Mouse (Mus musculus) ES-CJ7 (cell line): ENCODE results near the gene Btc.
A peak's percentile ranks its signal among the peaks of the same experiment; 100 is the strongest.

Experiments
- DNase-seq: peaks from one replicate; pipeline ENCODE4 v3.0.0; 2011; ENCODE audit warnings: low read depth, low spot score

Gene Btc

DNA sequence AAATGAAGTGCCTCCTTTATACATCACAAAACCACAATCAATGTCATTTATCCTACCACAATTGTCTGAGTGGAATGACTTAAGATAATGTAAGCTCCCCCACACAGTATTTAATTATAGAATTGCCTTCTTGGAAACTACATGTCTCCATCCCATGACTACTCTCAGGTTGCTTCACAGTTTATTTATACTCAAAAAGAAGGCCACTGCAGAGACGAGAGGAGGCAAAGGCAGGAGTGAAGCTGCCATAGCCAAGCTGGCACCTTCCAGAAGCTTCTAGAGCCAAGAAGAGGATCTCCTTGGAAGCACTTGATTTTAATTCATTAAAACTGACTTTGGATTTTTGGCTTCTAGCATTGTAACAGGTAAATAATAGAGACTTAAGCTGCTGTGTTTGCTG is 81.0 kb downstream of the Btc start:
- DNase-seq, result no peak

DNA sequence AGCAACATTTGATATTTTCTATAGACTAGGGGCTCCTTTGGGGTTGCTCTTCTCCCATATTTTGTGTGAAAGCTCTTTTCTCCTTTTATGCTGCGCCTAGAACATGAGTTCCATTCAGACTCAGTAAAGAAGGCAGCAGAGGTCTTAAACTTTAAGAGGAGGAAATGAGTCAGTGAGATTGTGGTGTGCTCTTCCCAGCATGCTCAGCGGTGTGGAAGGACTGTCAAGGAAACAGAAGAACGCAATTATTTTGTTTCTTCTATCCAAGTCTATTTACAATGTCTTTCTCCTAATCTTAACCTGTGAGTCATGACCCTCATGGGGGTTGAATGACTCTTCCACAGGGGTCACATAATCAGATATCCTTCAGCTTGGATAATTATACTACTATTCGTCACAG is 82.4 kb downstream of the Btc start:
- DNase-seq, result no peak

DNA sequence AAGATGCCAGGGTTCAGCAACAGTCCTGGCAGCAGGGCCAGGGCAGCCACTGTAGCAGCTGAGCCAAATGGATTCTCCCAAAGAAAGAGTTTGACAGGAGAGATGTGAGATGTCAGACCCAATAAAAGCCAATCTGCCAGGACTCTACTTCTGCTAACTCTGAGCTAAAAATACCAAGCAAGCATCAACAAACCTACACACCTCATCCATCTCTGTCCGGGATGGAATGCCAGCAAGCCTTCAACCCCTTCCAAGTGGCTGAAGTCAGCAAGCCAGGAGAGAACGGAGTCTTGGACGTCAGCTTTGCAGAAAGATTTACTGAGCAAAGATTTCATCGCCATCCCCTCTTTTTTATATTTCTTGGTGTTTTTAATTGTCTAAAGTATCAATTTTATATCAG is 88.8 kb downstream of the Btc start:
- DNase-seq, result no peak

DNA sequence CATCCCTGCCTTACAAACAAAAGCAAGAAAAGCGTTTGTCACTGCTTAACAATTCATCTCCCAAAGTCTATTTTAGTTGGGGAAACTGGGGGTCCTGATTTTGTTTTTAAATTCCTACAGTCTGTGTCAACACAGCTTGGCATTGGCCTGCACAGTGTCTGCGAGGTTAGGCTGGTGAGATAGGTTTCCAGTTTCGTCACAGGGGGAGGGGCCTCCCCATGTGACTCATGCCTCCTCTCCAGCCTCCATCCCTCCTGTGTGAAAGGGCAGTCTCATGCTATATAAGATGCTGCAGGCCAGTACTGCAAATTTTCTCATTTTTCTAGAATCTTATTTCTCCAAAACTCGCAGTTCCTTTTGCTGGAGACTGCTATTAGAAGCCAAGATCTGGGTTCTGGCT is 91.0 kb downstream of the Btc start:
- no peak for DNase-seq

DNA sequence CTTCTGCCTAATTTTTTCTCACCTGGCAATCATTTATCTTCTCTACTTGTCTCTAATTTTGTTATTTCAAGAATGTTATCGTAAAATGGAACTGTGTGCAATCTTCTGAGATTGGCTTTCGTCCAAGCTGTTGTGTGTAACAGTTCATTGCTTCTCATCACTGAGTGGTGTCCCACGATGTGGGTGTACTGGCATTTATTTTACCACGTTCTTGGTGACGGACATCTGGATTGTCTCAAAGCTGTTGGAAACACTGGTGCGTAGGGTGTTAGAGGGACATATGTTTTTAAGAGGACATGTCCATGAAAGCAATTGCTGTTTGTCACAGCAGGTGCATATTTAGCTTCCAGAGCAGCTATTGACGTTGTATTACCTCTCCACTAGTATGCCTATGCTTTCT is 94.2 kb downstream of the Btc start:
- DNase-seq, result no peak

DNA sequence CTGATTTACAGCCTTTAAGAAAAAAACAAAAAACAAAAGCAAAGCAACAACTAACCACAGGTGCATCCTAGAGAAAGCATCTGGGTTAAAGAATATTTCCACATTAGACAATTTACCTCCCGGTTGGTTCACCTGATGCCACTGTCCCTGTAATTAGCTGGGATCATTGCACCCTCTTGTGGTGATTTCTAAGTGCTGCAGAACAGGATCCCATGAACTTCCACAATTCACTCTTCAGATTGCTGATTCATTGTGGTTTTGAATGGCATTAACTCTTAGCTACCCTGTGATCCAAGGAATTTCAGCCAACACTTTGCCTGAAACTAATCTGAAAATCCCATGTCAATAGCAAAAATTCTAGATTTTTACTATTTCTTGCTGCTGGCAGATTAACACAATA is 94.9 kb downstream of the Btc start:
- DNase-seq, result peak; percentile 58
